Mouse (Mus musculus): ENCODE data around the gene Zdhhc6.

GRCm38 (mm10) chr19:55332641-55333268 is 16.9 kb upstream of the Zdhhc6 start:
- TF ChIP-seq SRF (IDR thresholded peaks at IDR 0.05; ENCODE audit: control insufficient read depth, insufficient read length, low read depth) (peak; percentile 19), MAX (IDR thresholded peaks at IDR 0.05; ENCODE audit: low read depth) (no peak), POLR2A (IDR thresholded peaks at IDR 0.05; ENCODE audit: insufficient read length, low read depth) (no peak), USF1 (IDR thresholded peaks at IDR 0.05; ENCODE audit: low read depth) (no peak), TCF12 (IDR thresholded peaks at IDR 0.05; ENCODE audit: insufficient read depth, poor library complexity, severe bottlenecking) (no peak), CEBPB (IDR thresholded peaks at IDR 0.05; ENCODE audit: insufficient read depth, poor library complexity, severe bottlenecking) (no peak), POLR2AphosphoS2 (IDR thresholded peaks at IDR 0.05; ENCODE audit: insufficient read length, low read depth) (no peak), E2F4 (IDR thresholded peaks at IDR 0.05; ENCODE audit: insufficient read depth) (no peak), MYOD1 (IDR thresholded peaks at IDR 0.05; ENCODE audit: control insufficient read depth in 1 of 3, insufficient read length in 2 of 3, low read depth in 2 of 3) (no peak), MYOG (IDR thresholded peaks at IDR 0.05; ENCODE audit: control insufficient read depth in 1 of 3, insufficient read depth in 1 of 3, insufficient read length in 2 of 3, low read depth in 2 of 3) (no peak), REST (IDR thresholded peaks at IDR 0.05; ENCODE audit: insufficient read depth, insufficient read length) (no peak)

Data from myocyte (in vitro differentiated cells).